Mouse (Mus musculus) lung, postnatal 0 days (tissue): ENCODE data around the gene Fras1. TPM values are rescaled to one million over a fixed set of nuclear protein-coding genes. Genes with fewer than 3 reads are reported as not detected.

ENCODE experiments used
- ATAC-seq: fragments of 200-750 bp; cut with Nextera tagmentation; 2 replicates; pipeline ENCODE4 v1.8.0; 2017; ENCODE audit warnings: moderate library complexity
- DNase-seq: peaks from one replicate; pipeline ENCODE4 v3.0.0-alpha.2; 2016; ENCODE audit warnings: low spot score
- H3K27ac ChIP-seq: fragments of 300-500 bp; sonication (generic); 2 replicates; pipeline ENCODE4 v1.5.1; 2014; ENCODE audit warnings: antibody characterized with exemption, mild to moderate bottlenecking, low read length, mixed read lengths
- H3K27me3 ChIP-seq: fragments of 300-500 bp; sonication (generic); replicated peaks from 2 replicates; pipeline ENCODE4 v1.6.1; 2014; ENCODE audit warnings: low read length, mixed read lengths; ENCODE audit not compliant: insufficient read depth
- H3K36me3 ChIP-seq: fragments of 300-500 bp; sonication (generic); 2 replicates; pipeline ENCODE4 v1.6.1; 2014; ENCODE audit warnings: low read length, mixed read lengths; ENCODE audit not compliant: insufficient read depth
- H3K4me1 ChIP-seq: fragments of 300-500 bp; sonication (generic); 2 replicates; pipeline ENCODE4 v1.6.1; 2014; ENCODE audit warnings: antibody characterized with exemption, low read depth, low read length, mixed read lengths; ENCODE audit not compliant: insufficient read depth
- H3K4me2 ChIP-seq: fragments of 300-500 bp; sonication (generic); replicated peaks from 2 replicates; pipeline ENCODE4 v1.6.1; 2014; ENCODE audit warnings: low read depth, mild to moderate bottlenecking, low read length, moderate library complexity, mixed read lengths
- H3K4me3 ChIP-seq: fragments of 300-500 bp; sonication (generic); 2 replicates; pipeline ENCODE4 v1.5.1; 2014; ENCODE audit warnings: low read depth, low read length
- H3K9ac ChIP-seq: fragments of 300-500 bp; sonication (generic); replicated peaks from 2 replicates; pipeline ENCODE4 v1.6.1; 2014; ENCODE audit warnings: low read depth, mild to moderate bottlenecking
- H3K9me3 ChIP-seq: fragments of 300-500 bp; sonication (generic); 2 replicates; pipeline ENCODE4 v1.6.1; 2016; ENCODE audit warnings: low read length, mixed read lengths
- CTCF ChIP-seq: IDR thresholded peaks from 2 replicates; pipeline ENCODE4 v1.5.1; 2016; ENCODE audit warnings: antibody characterized with exemption, mild to moderate bottlenecking
- EP300 ChIP-seq: IDR thresholded peaks from 2 replicates; pipeline ENCODE4 v1.6.1; 2016; ENCODE audit warnings: antibody characterized with exemption, mild to moderate bottlenecking, control low read depth
- WGBS: fragments of 180-500 bp; shearing (Covaris S2); extraction: QIAGEN DNeasy Blood & Tissue Kit; methylation state at CpG from one replicate; pipeline ENCODE4 v1.1.7; 2014; 5-methylcytosine and 5-hydroxymethylcytosine counted together
- polyA plus RNA-seq: library from polyadenylated mRNA; unstranded; fragments of >200 nt; fragmentation: Nextera tagmentation; extraction: Ambion mirVana; gene quantifications from 2 replicates; pipeline ENCODE4 v1.2.1, GENCODE M21; 2015

The Fras1 gene
- polyA plus RNA-seq, 1 experiment from 2014 or later = 8.0 TPM

- DNase-seq (no peak), ATAC-seq (no peak)
- Histone ChIP-seq H3K36me3 (no peaks in the 10 kb centered on the region), H3K27me3 (no peaks in the 10 kb centered on the region), H3K9ac (no peak overlapping the region), H3K4me2 (no peak overlapping the region), H3K27ac (no peak overlapping the region), H3K4me1 (no peaks in the 10 kb centered on the region), H3K4me3 (no peak overlapping the region), H3K9me3 (no peaks in the 10 kb centered on the region)
- WGBS = 75% methylated on average over 4 of the region's 4 CpGs
- TF ChIP-seq EP300 (no peak), CTCF (no peak)
Measured at GRCm38 (mm10) chr5:96363950-96364349, 9.8 kb upstream of the Fras1 start.

GRCm38 (mm10) chr5:96365590-96365989, 8.2 kb upstream of the Fras1 start:
- no peak overlapping the region for H3K9ac ChIP-seq
- no peaks in the 10 kb centered on the region for H3K4me1 ChIP-seq
- no peak overlapping the region for H3K4me3 ChIP-seq
- no peak for ATAC-seq
- H3K36me3 ChIP-seq = no peaks in the 10 kb centered on the region
- 58% methylated on average over 5 of the region's 5 CpGs for WGBS
- no peaks in the 10 kb centered on the region for H3K27me3 ChIP-seq
- H3K27ac ChIP-seq = no peak overlapping the region
- H3K9me3 ChIP-seq = no peaks in the 10 kb centered on the region
- TF ChIP-seq CTCF = no peak
- no peak overlapping the region for H3K4me2 ChIP-seq
- no peak for DNase-seq

GRCm38 (mm10) chr5:96367260-96367659, 6.5 kb upstream of the Fras1 start:
- no peaks in the 10 kb centered on the region for H3K9me3 ChIP-seq
- H3K9ac ChIP-seq = no peak overlapping the region
- no peak for ATAC-seq
- no peaks in the 10 kb centered on the region for H3K27me3 ChIP-seq
- TF ChIP-seq CTCF (no peak), EP300 (no peak)
- H3K27ac ChIP-seq = no peak overlapping the region
- no peaks in the 10 kb centered on the region for H3K36me3 ChIP-seq
- H3K4me2 ChIP-seq = no peak overlapping the region
- DNase-seq = no peak
- no peaks in the 10 kb centered on the region for H3K4me1 ChIP-seq
- H3K4me3 ChIP-seq = no peak overlapping the region

GRCm38 (mm10) chr5:96373106-96373505, 649 bp upstream of the Fras1 start:
- Histone ChIP-seq H3K27me3 (no peaks in the 10 kb centered on the region), H3K4me1 (peaks cover 5% of the 10 kb centered on the region; the same call in 1 of the 2 replicates), H3K4me3 (peak overlapping the region; percentile 59; the same call in 1 of the 2 replicates), H3K27ac (no peak overlapping the region), H3K9me3 (no peaks in the 10 kb centered on the region), H3K4me2 (peak overlapping the region; percentile 99), H3K9ac (no peak overlapping the region), H3K36me3 (no peaks in the 10 kb centered on the region)
- DNase-seq = no peak
- 29% methylated on average over 6 of the region's 6 CpGs for WGBS
- ATAC-seq = no peak
- TF ChIP-seq EP300 = no peak
- no peak for TF ChIP-seq CTCF

- WGBS = 1% methylated on average over 79 of the region's 84 CpGs
- DNase-seq = peak; percentile 70
- peak overlapping the region; percentile 1; the same call in 1 of the 2 replicates for H3K27ac ChIP-seq
- peaks cover 5% of the 10 kb centered on the region; the same call in 1 of the 2 replicates for H3K4me1 ChIP-seq
- no peaks in the 10 kb centered on the region for H3K27me3 ChIP-seq
- peak overlapping the region; percentile 59 for H3K4me3 ChIP-seq
- H3K9ac ChIP-seq = peak overlapping the region; percentile 32; the same call in 1 of the 2 replicates
- peak; percentile 71 for ATAC-seq
- H3K36me3 ChIP-seq = no peaks in the 10 kb centered on the region
- H3K4me2 ChIP-seq = peak overlapping the region; percentile 99
- TF ChIP-seq CTCF (no peak; the same call in 1 of the 2 replicates), EP300 (no peak)
- H3K9me3 ChIP-seq = no peaks in the 10 kb centered on the region
Measured at GRCm38 (mm10) chr5:96373986-96374901, 489 bp downstream of the Fras1 start.

GRCm38 (mm10) chr5:96375391-96375831, 1.7 kb downstream of the Fras1 start:
- H3K36me3 ChIP-seq = no peaks in the 10 kb centered on the region
- H3K9ac ChIP-seq = no peak overlapping the region; the same call in 1 of the 2 replicates
- H3K4me2 ChIP-seq = peak overlapping the region; percentile 99
- DNase-seq = peak; percentile 85
- ATAC-seq = peak; percentile 56
- 0% methylated on average over 7 of the region's 17 CpGs for WGBS
- no peak overlapping the region for H3K27ac ChIP-seq
- TF ChIP-seq CTCF (no peak), EP300 (no peak)
- peaks cover 5% of the 10 kb centered on the region; the same call in 1 of the 2 replicates for H3K4me1 ChIP-seq
- H3K4me3 ChIP-seq = peak overlapping the region; percentile 59
- no peaks in the 10 kb centered on the region for H3K27me3 ChIP-seq
- H3K9me3 ChIP-seq = no peaks in the 10 kb centered on the region
